Mouse (Mus musculus): ENCODE data around the gene Prl5a1. TPM values are rescaled to one million over a fixed set of nuclear protein-coding genes. Genes with fewer than 3 reads are reported as not detected.

The Prl5a1 gene
- total RNA-seq (2015; ENCODE audit: low replicate concordance) (not detected in 2 replicates), total RNA-seq (2017; ENCODE audit: low replicate concordance) (not detected in 2 replicates)

DNA sequence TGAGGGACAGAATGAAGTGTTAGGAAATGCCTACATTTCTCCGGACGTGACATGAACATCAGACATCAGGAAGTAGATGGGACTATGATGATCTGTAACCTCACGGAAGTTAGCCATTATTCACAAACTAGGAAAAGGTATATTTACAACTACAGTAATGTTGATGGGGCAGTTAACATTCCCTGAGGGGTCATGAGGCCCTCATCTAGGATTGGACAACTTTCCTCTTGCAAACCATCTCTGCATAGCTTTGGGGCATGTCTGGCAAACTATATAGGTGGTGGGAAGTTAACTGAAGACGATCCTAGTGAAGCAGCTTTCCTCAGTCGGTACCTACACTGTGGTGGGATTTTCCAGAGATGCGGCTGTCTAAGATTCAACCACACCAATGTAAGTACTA is at the start of gene Prl5a1:
Gene Prl5a1 (plus strand): TSS at position 301 of the 400 bp plus-strand sequence.
- no peak for ATAC-seq (replicated peaks; ENCODE audit: low FRiP score, poor library complexity, severe bottlenecking)

DNA sequence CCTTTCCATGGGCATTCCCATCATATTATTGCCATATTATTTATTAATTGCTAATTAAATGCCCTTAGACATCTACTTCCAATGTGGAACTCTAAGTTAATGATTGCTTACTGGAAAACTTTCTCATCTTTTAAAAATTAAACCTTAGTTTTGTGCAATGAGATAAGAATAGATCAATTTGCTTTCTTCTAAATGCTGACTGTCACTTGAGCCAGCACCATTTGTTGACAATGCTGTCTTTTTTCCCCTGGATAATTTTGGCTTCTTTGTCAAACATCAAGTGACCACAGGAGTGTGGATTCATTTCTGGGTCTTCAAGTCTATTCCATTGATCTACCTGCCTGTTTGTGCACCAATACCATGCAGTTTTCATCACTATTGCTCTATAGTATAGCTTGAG is 46.1 kb upstream of the Prl5a1 start:
- ATAC-seq (replicated peaks; ENCODE audit: low FRiP score, poor library complexity, severe bottlenecking): no peak

DNA sequence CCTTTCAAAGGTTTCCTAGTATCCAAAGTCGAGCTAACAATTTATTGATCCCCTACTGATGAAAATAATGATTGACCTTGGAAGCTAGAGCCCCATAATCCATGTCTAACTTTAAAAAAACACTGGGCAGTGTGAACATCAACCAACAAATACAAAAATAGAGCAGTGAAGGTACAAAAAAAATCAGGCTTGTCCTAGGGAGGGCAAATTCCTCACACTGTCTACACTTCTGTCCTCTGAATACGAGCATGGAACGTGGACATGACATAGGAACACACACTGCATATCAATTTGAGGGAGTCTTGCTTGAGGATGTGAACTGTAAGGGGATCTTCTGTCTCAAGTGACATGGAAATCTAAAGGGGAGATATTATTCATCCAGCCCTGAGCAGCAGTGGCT is 33.7 kb upstream of the Prl5a1 start:
- ATAC-seq (replicated peaks; ENCODE audit: low FRiP score, poor library complexity, severe bottlenecking): no peak

DNA sequence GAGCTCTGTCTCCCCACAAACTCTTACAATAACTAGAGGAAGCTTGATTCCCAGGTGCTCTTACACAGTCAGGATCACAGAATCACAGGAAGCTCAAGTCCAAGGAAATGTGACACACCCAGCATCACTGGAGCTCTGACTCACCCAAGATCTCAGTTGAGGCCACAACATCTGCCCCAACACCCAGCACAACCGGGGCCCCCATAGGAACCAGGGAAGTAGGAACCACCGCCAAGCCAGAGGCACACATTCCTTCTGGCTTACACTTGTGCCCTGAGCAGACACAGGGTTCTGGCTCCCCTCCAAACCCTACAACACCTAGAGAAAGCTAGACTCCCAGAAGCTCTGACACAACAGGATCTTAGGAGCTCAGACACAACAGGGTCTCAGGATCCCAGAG is 9.5 kb upstream of the Prl5a1 start:
- ATAC-seq (replicated peaks; ENCODE audit: low FRiP score, poor library complexity, severe bottlenecking): no peak

DNA sequence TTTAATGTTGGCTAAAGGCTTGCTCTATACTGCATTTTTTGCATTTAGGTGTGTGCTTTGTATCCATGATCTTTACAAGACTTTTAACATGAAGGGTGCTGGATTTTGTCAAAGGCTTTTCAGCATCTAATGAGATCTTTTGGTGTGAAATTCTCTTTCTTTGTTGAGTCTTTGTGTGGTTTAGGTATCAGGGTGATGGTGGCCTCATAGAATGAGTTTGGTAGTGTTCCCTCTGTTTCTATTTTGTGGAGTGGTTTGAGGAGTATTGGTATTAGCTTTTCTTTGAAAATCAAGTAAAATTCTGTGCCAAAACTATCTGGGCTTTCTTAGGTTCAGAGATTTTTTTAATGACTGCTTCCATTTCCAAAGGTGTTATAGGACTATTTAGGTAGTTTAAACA is 6.5 kb upstream of the Prl5a1 start:
- no peak for ATAC-seq (replicated peaks; ENCODE audit: low FRiP score, poor library complexity, severe bottlenecking)

Other genes starting within 250 kb of the Prl5a1 start
- not detected in 2 replicates for gene Prl4a1, start 126.3 kb upstream of the Prl5a1 start, total RNA-seq (2015; ENCODE audit: low replicate concordance)
- gene Prl4a1, start 126.3 kb upstream of the Prl5a1 start, total RNA-seq (2017; ENCODE audit: low replicate concordance): not detected in 2 replicates
- 5.8 TPM in 1 of 2 replicates, not detected in the other for gene Gm11361, start 115.0 kb downstream of the Prl5a1 start, total RNA-seq (2015; ENCODE audit: low replicate concordance)
- 1.7 TPM in 1 of 2 replicates, not detected in the other for gene Gm11361, start 115.0 kb downstream of the Prl5a1 start, total RNA-seq (2017; ENCODE audit: low replicate concordance)